Mouse (Mus musculus): Measurements from ENCODE around the gene Gata3.

GRCm38 (mm10) chr2:9827624-9828023, 62.2 kb downstream of the Gata3 start:
- TF ChIP-seq CTCF (IDR thresholded peaks at IDR 0.05; ENCODE audit: low read depth) = no peak
- no peak for TF ChIP-seq EP300 (optimal IDR thresholded peaks at IDR 0.05)
